Mouse (Mus musculus) neural tube, embryonic 12.5 days (tissue): ENCODE data around the gene Trim56. TPM values are rescaled to one million over a fixed set of nuclear protein-coding genes. Genes with fewer than 3 reads are reported as not detected.
A peak's percentile ranks its signal among the peaks of the same experiment; 100 is the strongest.

Source experiments
- ATAC-seq: fragments of 200-750 bp; cut with Nextera tagmentation; 2 replicates; pipeline ENCODE4 v1.8.0; 2017; ENCODE audit warnings: low read depth, mild to moderate bottlenecking, moderate TSS enrichment, moderate library complexity; ENCODE audit not compliant: low FRiP score
- H3K27ac ChIP-seq: fragments of 300-500 bp; sonication (generic); 2 replicates; pipeline ENCODE4 v1.5.1; 2016
- H3K27me3 ChIP-seq: fragments of 300-500 bp; sonication (generic); replicated peaks from 2 replicates; pipeline ENCODE4 v1.6.1; 2016; ENCODE audit warnings: mild to moderate bottlenecking
- H3K36me3 ChIP-seq: fragments of 300-500 bp; sonication (generic); 2 replicates; pipeline ENCODE4 v1.6.1; 2016; ENCODE audit warnings: mild to moderate bottlenecking
- H3K4me1 ChIP-seq: fragments of 300-500 bp; sonication (generic); 2 replicates; pipeline ENCODE4 v1.6.1; 2016
- H3K4me2 ChIP-seq: fragments of 300-500 bp; sonication (generic); replicated peaks from 2 replicates; pipeline ENCODE4 v1.6.1; 2016; ENCODE audit warnings: mild to moderate bottlenecking
- H3K4me3 ChIP-seq: fragments of 300-500 bp; sonication (generic); 2 replicates; pipeline ENCODE4 v1.5.1; 2016
- H3K9ac ChIP-seq: fragments of 300-500 bp; sonication (generic); 2 replicates; pipeline ENCODE4 v1.6.1; 2016; ENCODE audit warnings: mild to moderate bottlenecking
- H3K9me3 ChIP-seq: fragments of 300-500 bp; sonication (generic); 2 replicates; pipeline ENCODE4 v1.6.1; 2016; ENCODE audit warnings: mild to moderate bottlenecking
- WGBS: fragments of 180-500 bp; shearing (Covaris S2); methylation state at CpG from one replicate; pipeline ENCODE4 v1.1.7; 2016; 5-methylcytosine and 5-hydroxymethylcytosine counted together
- polyA plus RNA-seq: library from polyadenylated mRNA; unstranded; fragments of >200 nt; fragmentation: Nextera tagmentation; extraction: Ambion mirVana; gene quantifications from 2 replicates; pipeline ENCODE4 v1.2.1, GENCODE M21; 2016

Gene Trim56
- polyA plus RNA-seq, 1 experiment from 2014 or later, result 5.3 TPM

- Histone ChIP-seq H3K4me1 (no peaks in the 10 kb centered on the region; the same call in 1 of the 2 replicates), H3K4me3 (no peak overlapping the region), H3K36me3 (no peaks in the 10 kb centered on the region), H3K9ac (no peak overlapping the region), H3K27me3 (no peaks in the 10 kb centered on the region), H3K9me3 (no peaks in the 10 kb centered on the region), H3K27ac (no peak overlapping the region), H3K4me2 (no peak overlapping the region)
- WGBS, result 82% methylated on average over 4 of the region's 4 CpGs
- no peak for ATAC-seq
Measured at GRCm38 (mm10) chr5:137106434-137106833, 9.6 kb downstream of the Trim56 start.

- no peak overlapping the region for H3K4me3 ChIP-seq
- no peak overlapping the region for H3K9ac ChIP-seq
- H3K9me3 ChIP-seq, result no peaks in the 10 kb centered on the region
- 91% methylated on average over 2 of the region's 2 CpGs for WGBS
- no peak for ATAC-seq
- no peak overlapping the region for H3K27ac ChIP-seq
- no peaks in the 10 kb centered on the region for H3K36me3 ChIP-seq
- no peaks in the 10 kb centered on the region for H3K27me3 ChIP-seq
- H3K4me1 ChIP-seq, result no peaks in the 10 kb centered on the region; the same call in 1 of the 2 replicates
- H3K4me2 ChIP-seq, result no peak overlapping the region
Measured at GRCm38 (mm10) chr5:137103969-137104368, 12.0 kb downstream of the Trim56 start.

- H3K4me1 ChIP-seq, result no peaks in the 10 kb centered on the region; the same call in 1 of the 2 replicates
- ATAC-seq, result no peak
- no peak overlapping the region for H3K27ac ChIP-seq
- no peak overlapping the region for H3K4me3 ChIP-seq
- H3K9ac ChIP-seq, result peak overlapping the region; percentile 17; the same call in 1 of the 2 replicates
- no peaks in the 10 kb centered on the region for H3K9me3 ChIP-seq
- H3K4me2 ChIP-seq, result no peak overlapping the region
- WGBS, result 72% methylated on average over 28 of the region's 28 CpGs
- no peaks in the 10 kb centered on the region for H3K27me3 ChIP-seq
- no peaks in the 10 kb centered on the region for H3K36me3 ChIP-seq
Measured at GRCm38 (mm10) chr5:137102575-137103522, 13.2 kb downstream of the Trim56 start.

GRCm38 (mm10) chr5:137102078-137102477 lies 13.9 kb downstream of the Trim56 start:
- Histone ChIP-seq H3K27me3 (no peaks in the 10 kb centered on the region), H3K27ac (no peak overlapping the region), H3K4me2 (no peak overlapping the region), H3K4me1 (no peaks in the 10 kb centered on the region; the same call in 1 of the 2 replicates), H3K9ac (no peak overlapping the region), H3K9me3 (no peaks in the 10 kb centered on the region), H3K4me3 (no peak overlapping the region), H3K36me3 (no peaks in the 10 kb centered on the region)
- no peak for ATAC-seq
- 78% methylated on average over 10 of the region's 10 CpGs for WGBS

- no peak for ATAC-seq
- Histone ChIP-seq H3K4me2 (no peak overlapping the region), H3K4me1 (no peaks in the 10 kb centered on the region; the same call in 1 of the 2 replicates), H3K9ac (no peak overlapping the region), H3K4me3 (no peak overlapping the region), H3K27me3 (no peaks in the 10 kb centered on the region), H3K27ac (no peak overlapping the region), H3K9me3 (no peaks in the 10 kb centered on the region), H3K36me3 (no peaks in the 10 kb centered on the region)
- 50% methylated on average over 4 of the region's 4 CpGs for WGBS
Measured at GRCm38 (mm10) chr5:137100660-137101059, 15.3 kb downstream of the Trim56 start.

GRCm38 (mm10) chr5:137098418-137098817 lies 17.6 kb downstream of the Trim56 start:
- no peaks in the 10 kb centered on the region for H3K36me3 ChIP-seq
- no peaks in the 10 kb centered on the region for H3K27me3 ChIP-seq
- WGBS, result 80% methylated on average over 11 of the region's 11 CpGs
- H3K4me3 ChIP-seq, result no peak overlapping the region
- no peak overlapping the region for H3K4me2 ChIP-seq
- no peaks in the 10 kb centered on the region; the same call in 1 of the 2 replicates for H3K4me1 ChIP-seq
- ATAC-seq, result no peak
- no peak overlapping the region for H3K9ac ChIP-seq
- H3K9me3 ChIP-seq, result no peaks in the 10 kb centered on the region
- no peak overlapping the region for H3K27ac ChIP-seq

GRCm38 (mm10) chr5:137096037-137096436 lies 20.0 kb downstream of the Trim56 start:
- no peaks in the 10 kb centered on the region for H3K36me3 ChIP-seq
- H3K4me2 ChIP-seq, result no peak overlapping the region
- H3K9ac ChIP-seq, result no peak overlapping the region
- ATAC-seq, result no peak
- H3K4me3 ChIP-seq, result no peak overlapping the region
- WGBS, result 80% methylated on average over 1 of the region's 1 CpGs
- no peaks in the 10 kb centered on the region for H3K9me3 ChIP-seq
- H3K27me3 ChIP-seq, result no peaks in the 10 kb centered on the region
- no peaks in the 10 kb centered on the region for H3K4me1 ChIP-seq
- H3K27ac ChIP-seq, result no peak overlapping the region

- Histone ChIP-seq H3K9ac (no peak overlapping the region), H3K27me3 (no peaks in the 10 kb centered on the region), H3K36me3 (no peaks in the 10 kb centered on the region), H3K27ac (no peak overlapping the region), H3K9me3 (no peaks in the 10 kb centered on the region), H3K4me1 (no peaks in the 10 kb centered on the region), H3K4me2 (no peak overlapping the region), H3K4me3 (no peak overlapping the region)
- 85% methylated on average over 10 of the region's 10 CpGs for WGBS
- no peak for ATAC-seq
Measured at GRCm38 (mm10) chr5:137095135-137095534, 20.9 kb downstream of the Trim56 start.

GRCm38 (mm10) chr5:137093720-137094119 lies 22.3 kb downstream of the Trim56 start:
- Histone ChIP-seq H3K9ac (no peak overlapping the region), H3K4me3 (no peak overlapping the region), H3K9me3 (no peaks in the 10 kb centered on the region), H3K36me3 (no peaks in the 10 kb centered on the region), H3K27ac (no peak overlapping the region), H3K4me1 (no peaks in the 10 kb centered on the region), H3K4me2 (no peak overlapping the region), H3K27me3 (no peaks in the 10 kb centered on the region)
- ATAC-seq, result no peak
- 77% methylated on average over 9 of the region's 9 CpGs for WGBS

GRCm38 (mm10) chr5:137091560-137091959 lies 24.4 kb downstream of the Trim56 start:
- Histone ChIP-seq H3K27ac (no peak overlapping the region), H3K4me2 (no peak overlapping the region), H3K27me3 (no peaks in the 10 kb centered on the region), H3K36me3 (no peaks in the 10 kb centered on the region), H3K4me1 (no peaks in the 10 kb centered on the region), H3K4me3 (no peak overlapping the region), H3K9me3 (no peaks in the 10 kb centered on the region), H3K9ac (no peak overlapping the region)
- 63% methylated on average over 6 of the region's 6 CpGs for WGBS
- ATAC-seq, result no peak

- H3K36me3 ChIP-seq, result no peaks in the 10 kb centered on the region
- H3K27ac ChIP-seq, result no peak overlapping the region
- 84% methylated on average over 10 of the region's 10 CpGs for WGBS
- no peak for ATAC-seq
- H3K4me2 ChIP-seq, result no peak overlapping the region
- no peak overlapping the region for H3K9ac ChIP-seq
- H3K9me3 ChIP-seq, result no peaks in the 10 kb centered on the region
- H3K27me3 ChIP-seq, result no peaks in the 10 kb centered on the region
- H3K4me3 ChIP-seq, result no peak overlapping the region
- no peaks in the 10 kb centered on the region for H3K4me1 ChIP-seq
Measured at GRCm38 (mm10) chr5:137090870-137091269, 25.1 kb downstream of the Trim56 start.

GRCm38 (mm10) chr5:137087410-137087809 lies 28.6 kb downstream of the Trim56 start:
- no peaks in the 10 kb centered on the region for H3K4me1 ChIP-seq
- WGBS, result 91% methylated on average over 8 of the region's 8 CpGs
- H3K4me2 ChIP-seq, result no peak overlapping the region
- H3K9ac ChIP-seq, result no peak overlapping the region
- H3K4me3 ChIP-seq, result no peak overlapping the region
- no peak overlapping the region for H3K27ac ChIP-seq
- no peaks in the 10 kb centered on the region for H3K36me3 ChIP-seq
- H3K9me3 ChIP-seq, result no peaks in the 10 kb centered on the region
- ATAC-seq, result no peak
- H3K27me3 ChIP-seq, result no peaks in the 10 kb centered on the region

GRCm38 (mm10) chr5:137085731-137086130 lies 30.3 kb downstream of the Trim56 start:
- no peak overlapping the region for H3K27ac ChIP-seq
- 87% methylated on average over 3 of the region's 3 CpGs for WGBS
- no peak overlapping the region for H3K4me2 ChIP-seq
- no peaks in the 10 kb centered on the region for H3K4me1 ChIP-seq
- no peaks in the 10 kb centered on the region for H3K9me3 ChIP-seq
- no peak for ATAC-seq
- no peak overlapping the region for H3K4me3 ChIP-seq
- no peaks in the 10 kb centered on the region for H3K27me3 ChIP-seq
- no peak overlapping the region for H3K9ac ChIP-seq
- no peaks in the 10 kb centered on the region for H3K36me3 ChIP-seq
